Mouse (Mus musculus) erythroblast, embryonic 14.5 days (primary cell): ENCODE results near the gene Spata5.

Experiments
- GATA1 ChIP-seq: IDR thresholded peaks from 2 replicates; pipeline ENCODE4 v1.6.1; 2012; ENCODE audit warnings: low read length, inconsistent platforms, mixed read lengths
- TAL1 ChIP-seq: IDR thresholded peaks from 3 replicates; pipeline ENCODE4 v1.6.1; 2012; ENCODE audit warnings: low read length, inconsistent platforms, mixed read lengths

- TF ChIP-seq TAL1 (no peak), GATA1 (no peak)
These were observed 183.8 kb downstream of the Spata5 start for GRCm38 (mm10) chr3:37603541-37603940.
